Mouse (Mus musculus) ovary, postnatal 36 days (tissue): ENCODE measurements around the gene Selenop.

Experiments used
- DNase-seq: peaks from one replicate; pipeline ENCODE4 v3.0.0; 2022; ENCODE audit warnings: low spot score, mixed read lengths

Selenop gene

DNA sequence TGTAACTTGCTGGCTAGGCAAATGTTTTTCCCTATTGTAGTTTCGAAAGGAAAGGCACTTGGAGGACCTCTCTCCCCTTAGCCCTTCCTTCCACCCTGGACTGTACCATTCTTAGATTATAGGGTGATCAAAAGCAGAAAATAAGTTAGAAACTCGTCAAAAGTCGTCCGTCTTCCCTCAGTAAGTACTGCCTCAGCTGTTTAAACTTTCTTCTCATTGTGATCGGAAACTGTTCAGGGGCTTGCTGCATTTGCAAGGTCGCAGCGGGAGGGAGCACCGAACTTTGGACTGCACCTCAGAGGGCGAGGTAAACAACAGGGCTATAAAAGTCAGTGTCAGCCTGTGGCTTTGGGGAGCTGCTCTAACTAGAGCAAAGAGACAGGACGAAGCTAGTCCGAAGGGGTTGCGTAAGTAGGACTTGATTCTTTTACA lies 2.3 kb downstream of the Selenop start:
- peak; percentile 73 for DNase-seq

DNA sequence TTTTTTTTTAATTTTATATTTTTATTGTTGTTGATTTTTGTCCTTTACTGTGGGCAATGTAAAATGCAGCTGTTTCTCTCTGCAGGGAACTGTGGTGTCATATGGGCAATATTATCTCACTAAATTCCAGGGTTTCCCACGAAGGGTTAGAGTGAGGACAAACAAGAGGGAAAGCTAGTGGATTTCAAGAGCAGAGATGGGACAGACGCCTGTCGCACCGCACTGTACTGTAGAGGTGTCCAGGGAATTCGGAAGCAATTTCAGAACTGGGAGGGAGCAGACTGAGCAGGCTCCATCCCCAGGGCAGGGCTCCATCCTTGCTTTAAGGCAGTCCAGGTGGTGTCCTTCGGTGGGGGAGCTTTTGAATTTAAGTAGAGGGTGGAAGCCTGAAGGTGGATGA lies 2.9 kb downstream of the Selenop start:
- peak; percentile 24 for DNase-seq

DNA sequence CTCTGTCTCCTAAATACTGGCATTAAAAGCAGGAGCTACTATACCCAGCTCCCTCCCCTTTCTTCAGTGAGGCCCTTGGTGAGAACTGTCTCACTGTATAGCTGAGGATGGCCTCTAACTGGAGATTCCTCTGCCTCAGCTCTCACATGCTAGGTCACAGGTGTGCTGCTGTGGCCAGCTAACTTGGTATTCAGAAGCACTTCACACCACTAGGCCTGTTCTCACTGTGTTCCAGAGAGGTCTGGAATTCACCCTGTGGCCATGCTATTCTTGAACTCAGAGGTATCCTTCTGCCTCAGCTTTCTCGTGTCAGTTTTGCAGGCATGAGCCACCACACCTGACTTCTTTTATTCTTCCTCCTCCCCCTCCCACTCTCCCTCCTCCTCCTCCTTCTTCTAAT lies 4.8 kb downstream of the Selenop start:
- no peak for DNase-seq

DNA sequence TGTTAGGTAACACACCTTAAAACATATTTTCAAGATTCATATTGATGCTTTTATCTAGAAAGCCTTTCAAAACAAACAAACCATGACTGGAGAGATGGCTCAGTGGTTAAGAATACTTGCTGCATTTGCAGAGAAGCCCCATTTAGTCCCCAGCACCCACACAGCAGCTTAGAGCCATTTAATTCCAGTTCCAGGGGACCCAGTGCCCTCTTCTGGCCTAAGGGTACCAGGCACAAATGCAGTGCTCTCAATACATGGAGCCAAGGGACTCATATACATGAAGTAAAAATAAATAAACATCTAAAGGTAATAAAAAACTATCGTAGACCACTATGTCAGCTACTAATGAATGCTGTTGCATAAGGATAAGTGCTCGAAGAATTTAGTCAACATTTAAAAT lies 9.0 kb downstream of the Selenop start:
- no peak for DNase-seq

DNA sequence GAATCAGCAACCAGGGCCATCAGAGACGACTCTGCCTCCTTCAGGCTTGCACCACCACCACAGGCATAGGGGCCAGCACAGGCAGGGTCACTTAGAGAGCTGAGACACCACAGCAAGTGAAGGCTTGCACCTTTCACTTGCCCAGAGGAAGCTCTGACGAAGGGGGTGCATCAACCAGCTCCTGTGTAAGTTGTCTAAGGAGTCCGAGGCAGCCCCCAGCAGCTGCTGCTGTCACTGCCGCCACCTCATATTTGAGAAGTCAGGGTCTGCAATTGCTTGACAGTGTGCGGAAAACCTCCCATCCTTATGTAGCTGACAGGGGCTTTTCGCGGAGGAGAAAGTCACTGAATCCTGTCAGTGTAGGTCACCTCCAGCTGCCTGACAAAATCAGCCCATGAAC lies 10.9 kb downstream of the Selenop start:
- DNase-seq = no peak

DNA sequence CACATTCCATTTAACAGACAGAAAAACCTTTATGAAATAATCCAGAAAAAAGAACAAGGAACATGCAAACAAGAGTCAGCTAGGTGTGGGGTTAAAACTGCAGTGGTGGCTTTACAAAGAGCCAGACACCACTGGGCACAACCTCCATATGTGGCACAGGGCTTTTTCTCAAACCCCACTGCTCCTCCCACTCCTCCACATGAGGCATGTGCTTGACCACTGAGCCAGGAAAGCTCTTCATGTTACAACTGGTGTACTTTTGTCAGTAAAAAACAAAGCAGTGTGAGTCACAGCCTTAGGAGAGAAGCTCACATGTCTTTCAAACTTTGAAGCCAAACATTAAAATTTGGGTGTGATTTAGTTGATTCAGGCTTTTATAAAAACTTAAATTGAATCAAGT lies 12.9 kb downstream of the Selenop start:
- DNase-seq = no peak

DNA sequence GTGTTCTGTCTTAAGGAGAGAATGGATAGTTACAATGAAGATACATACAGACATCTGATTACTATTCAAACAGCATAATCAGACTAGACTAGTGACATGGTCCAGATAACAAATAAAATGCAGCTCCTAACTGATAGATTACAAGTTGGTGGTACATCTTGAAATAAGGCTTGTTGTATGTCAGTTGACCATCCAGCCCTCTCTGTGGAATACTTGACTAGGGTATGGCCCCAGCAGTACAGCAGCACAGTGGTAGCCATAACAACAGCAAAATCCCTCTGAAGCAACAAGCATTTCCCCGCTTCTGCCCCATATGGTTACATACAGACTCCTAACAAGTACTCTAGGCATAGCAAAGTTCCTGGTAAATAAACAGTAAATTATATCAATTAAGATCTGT lies 13.4 kb downstream of the Selenop start:
- DNase-seq = no peak

DNA sequence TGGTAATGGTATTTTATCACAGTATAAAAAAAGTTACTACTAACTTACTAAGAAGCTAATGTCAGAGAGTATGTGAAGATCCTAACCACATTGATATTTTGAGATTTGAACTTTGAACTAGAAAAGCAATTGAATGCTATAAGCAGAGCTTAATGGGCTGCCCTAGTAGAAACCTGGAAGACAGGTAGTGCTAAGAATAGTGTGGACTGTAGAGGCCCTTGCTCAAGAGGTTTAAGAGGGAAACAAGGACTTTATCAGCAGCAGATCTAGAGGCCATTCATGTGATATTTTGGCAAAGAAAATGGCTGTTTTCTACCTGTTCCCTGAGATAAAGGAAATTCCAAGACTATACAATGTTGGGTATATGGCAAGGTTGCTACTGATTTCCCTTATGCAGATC lies 17.7 kb downstream of the Selenop start:
- DNase-seq = no peak

DNA sequence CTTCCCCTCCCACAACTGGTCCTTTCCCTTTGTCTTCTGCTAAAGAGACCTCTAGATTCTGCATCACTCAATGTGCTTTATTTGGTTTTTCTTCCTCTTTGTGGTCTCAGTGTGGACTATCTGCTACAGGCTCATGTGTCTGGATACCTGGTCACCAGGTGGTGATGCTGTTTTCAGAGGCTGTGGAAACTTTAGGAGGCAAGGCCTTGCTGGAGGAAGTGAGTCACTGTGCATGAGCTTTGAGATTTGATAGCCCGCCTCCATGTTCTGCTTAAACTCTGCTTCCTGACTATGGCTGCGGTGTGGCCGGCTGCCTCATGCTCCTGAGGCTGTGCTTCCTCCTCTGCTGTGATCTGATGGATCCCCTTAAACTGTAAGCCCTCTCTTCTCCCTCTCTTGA lies 22.1 kb downstream of the Selenop start:
- DNase-seq = no peak

DNA sequence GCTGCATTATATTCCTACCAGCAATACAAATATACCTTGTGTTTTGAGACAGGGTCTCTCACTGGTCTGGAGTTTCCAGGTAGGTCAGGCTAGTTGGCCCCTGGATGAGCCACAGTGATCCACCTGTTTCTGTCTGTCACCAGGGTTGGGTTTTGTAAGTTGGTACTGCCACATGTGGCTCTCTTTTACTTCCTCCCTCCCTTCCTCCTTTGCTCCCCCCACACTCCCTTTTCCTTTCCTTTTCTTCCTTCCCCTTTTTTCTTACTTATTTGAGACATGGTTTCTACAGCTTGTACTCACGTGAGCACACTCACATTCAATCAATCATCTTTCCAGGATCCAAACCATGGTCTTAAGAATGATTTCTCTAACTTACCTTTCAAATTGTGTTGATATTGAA lies 25.1 kb downstream of the Selenop start:
- no peak for DNase-seq

DNA sequence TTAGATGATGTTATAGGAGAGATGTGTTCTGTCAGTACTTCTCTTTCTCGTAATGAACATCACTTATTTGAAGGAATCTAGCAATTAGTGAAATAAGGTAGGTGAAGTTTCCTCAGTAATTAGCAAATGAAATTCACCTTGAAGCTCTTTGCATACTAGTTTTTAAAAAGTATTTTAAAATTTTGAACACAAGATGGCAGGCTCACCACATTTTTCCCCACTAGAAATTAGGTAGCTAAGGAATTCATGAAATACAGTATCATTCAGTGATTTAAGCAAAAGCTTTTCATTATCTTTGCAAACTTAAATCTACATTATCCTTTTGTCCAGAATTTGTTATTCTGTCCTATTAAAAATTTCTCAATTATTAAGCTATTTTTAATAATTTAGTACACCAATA lies 27.6 kb downstream of the Selenop start:
- DNase-seq = no peak

DNA sequence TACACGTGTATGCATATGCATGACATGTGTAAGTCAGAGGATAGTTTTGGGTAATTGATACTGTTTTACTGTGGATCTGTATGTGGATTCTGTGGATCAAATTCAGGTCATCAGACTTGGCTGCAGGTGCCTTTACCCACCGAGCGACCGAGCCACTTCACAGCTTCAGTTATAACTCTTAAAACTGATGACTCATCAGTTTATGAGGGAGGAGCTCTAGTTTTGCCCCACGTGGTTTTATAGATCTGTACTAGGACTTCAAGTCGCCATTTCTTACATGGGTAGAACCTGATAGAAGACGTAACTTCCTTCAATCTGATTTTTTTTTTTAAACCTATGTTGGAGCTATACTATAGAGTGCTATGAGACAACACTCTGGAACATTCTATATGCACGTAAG lies 29.3 kb downstream of the Selenop start:
- DNase-seq = no peak

DNA sequence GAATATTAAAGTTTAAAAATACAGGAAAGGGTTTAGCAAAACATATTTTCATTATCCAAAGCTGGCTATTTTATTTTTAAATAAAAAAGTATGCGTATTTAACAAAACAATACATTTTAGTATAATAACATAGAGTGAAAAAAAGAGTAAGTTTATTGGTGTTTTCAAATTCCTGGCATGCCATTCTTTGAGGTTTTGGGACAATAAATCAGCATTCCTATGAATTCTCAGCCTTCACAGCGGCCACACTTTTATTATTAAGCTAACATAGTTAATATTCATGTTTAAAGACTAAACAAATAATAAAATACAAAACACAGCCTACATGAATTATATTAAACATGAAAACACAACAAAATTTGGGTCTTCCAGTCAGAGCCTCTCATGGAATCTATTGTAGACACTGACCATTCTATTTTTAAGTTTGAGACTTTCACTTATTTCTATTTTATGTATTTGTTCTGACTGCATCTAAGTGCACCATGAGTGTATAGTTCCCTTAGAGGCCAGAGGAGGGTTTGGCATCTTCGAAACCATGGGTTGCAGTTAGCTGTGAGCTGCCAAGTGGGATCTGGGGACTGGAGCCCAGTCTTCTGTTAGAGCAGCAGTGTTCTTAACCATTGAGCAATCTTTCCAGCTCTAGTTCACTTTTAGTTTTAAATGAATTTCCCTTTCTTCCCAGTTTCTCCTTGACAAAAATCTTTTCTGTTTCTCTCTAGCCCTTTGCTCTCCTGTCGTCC lies 32.2 kb downstream of the Selenop start:
- no peak for DNase-seq

DNA sequence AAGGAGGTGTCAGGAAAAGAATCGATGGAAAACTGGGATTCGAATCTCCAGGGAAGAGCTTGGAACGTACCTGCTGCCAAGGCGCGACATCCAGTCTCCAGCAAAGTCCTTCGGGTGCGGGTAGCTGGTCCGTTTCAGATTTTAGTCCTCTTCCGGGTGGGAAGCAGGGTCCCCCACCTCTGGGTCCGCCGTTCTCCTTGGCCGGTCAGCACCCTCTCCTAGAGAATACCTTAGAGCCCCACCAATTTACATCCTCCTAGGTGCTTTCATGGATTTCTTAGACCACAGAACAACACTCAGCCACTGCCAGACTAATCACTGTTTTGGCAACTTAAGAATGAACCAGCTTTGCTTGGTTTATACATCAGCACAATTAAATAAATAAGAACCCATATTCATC lies 35.1 kb downstream of the Selenop start, which contains the start of gene Ccdc152:
Ccdc152 (minus strand) TSS at position 101 of the 400 bp plus-strand sequence.
- DNase-seq = no peak

DNA sequence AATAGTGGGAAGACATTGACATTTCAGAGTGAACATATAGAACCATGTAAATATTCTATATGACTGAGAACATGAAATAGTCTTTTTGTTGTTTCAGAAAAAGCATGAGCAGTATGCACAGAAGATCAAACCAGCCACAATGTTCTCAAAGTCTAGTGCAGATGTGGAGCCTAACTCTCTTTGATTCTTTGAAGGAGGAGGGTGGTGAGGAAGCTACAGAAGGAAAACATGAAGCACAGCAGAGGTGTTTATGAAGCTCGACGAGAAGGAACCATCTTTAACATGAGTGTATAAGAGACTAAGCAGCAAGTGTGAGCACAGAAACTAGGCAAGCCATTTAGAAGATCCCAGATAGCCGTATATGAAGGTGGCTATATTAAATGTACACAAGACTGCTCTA lies 41.5 kb downstream of the Selenop start:
- DNase-seq = no peak

DNA sequence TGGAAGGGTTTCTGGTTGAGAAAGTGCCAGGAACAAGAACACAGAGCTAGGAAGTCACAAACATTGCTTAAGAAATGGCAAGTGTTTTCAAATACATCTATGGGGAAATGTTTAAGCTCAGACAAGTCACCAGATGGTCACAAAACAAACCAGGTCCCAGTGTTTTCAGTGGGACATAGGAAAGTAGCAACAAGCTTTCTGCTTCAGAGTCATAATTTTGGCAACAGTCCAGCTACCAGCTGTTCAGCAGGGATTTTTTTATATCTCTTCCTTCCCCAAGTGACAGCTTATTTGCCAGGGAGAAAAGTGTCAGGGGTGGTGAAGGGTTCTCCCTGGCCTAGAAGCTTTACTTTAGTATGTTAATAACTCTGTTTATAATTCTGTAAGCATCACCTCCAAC lies 44.6 kb downstream of the Selenop start:
- no peak for DNase-seq

DNA sequence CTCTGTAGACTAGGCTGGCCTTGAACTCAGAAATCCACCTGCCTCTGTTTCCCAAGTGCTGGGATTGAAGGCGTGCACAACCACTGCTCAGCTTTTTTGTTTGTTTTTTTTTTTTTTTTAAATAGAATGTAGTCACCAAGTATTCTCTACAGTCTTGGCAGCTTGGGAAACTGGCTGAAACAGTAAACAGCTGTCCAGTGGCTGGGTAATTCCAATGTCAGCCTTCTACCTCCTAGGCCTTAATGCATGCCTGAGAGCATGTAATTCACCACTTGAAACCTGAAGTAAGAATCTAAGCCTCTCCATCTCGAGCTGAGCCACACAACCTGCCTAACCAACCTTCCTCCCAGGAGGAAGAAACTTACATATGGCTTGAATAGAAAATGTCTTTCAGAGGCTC lies 48.3 kb downstream of the Selenop start:
- DNase-seq = no peak

DNA sequence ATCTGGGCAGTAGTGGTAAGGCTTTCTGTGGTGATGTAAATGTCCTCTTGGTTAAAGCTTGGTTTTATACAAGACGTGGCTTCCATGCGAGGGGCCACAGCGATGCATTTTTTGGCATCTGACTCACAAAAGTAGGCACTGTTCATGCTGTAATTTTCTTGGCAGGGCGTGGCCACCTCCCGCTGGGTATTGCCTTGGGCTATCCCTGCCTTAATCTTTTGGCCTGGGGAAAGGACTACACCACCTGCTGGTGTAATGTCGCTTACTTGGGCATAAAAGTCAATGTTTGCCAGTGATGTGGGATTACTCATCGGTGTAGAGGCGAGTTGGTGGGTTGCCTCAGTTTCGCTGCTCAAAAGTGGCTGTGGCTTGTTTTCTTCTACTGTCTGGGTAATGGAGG lies 51.6 kb downstream of the Selenop start:
- DNase-seq = no peak

DNA sequence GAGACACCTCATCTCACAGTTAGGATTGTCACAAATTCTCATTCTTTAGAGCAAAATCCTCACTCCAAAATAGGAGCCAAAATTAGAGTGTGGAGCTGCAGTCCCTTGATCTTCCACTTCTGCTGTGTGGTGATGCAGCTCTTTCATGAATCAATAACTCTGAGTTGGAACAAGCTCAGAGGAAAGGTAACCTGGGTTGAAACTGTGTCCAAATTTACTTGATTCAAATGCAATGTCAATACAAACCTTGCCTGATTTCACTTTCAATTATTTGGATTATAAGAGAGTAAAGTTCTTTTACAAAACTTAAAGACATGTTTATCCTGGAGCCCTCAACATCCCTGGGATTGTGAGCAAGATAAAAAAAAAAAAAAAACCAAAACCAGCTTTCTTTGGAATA lies 54.7 kb downstream of the Selenop start:
- DNase-seq = no peak
